Mouse (Mus musculus) limb, embryonic 12.5 days (tissue): Measurements from ENCODE around the gene Esrra. TPM values are rescaled to one million over a fixed set of nuclear protein-coding genes. Genes with fewer than 3 reads are reported as not detected.
A peak's percentile ranks its signal among the peaks of the same experiment; 100 is the strongest.
"Not testable (repeated sequence)": the region's sequence is repeated elsewhere in the genome, so short reads cannot be mapped to it uniquely, and the experiment has no call there.

Experiments
- ATAC-seq: fragments of 200-750 bp; cut with Nextera tagmentation; 2 replicates; pipeline ENCODE4 v1.8.0; 2017; ENCODE audit warnings: low read depth, moderate TSS enrichment; ENCODE audit not compliant: insufficient number of reproducible peaks, insufficient read depth, low FRiP score, low TSS enrichment
- H3K27ac ChIP-seq: fragments of 300-500 bp; sonication (generic); 2 replicates; pipeline ENCODE4 v1.5.1; 2016; ENCODE audit warnings: mild to moderate bottlenecking, moderate library complexity
- H3K27me3 ChIP-seq: fragments of 300-500 bp; sonication (generic); 2 replicates; pipeline ENCODE4 v1.6.1; 2016; ENCODE audit warnings: mild to moderate bottlenecking, moderate library complexity
- H3K36me3 ChIP-seq: fragments of 300-500 bp; sonication (generic); 2 replicates; pipeline ENCODE4 v1.6.1; 2016; ENCODE audit warnings: mild to moderate bottlenecking, moderate library complexity
- H3K4me1 ChIP-seq: fragments of 300-500 bp; sonication (generic); replicated peaks from 2 replicates; pipeline ENCODE4 v1.6.1; 2016
- H3K4me2 ChIP-seq: fragments of 300-500 bp; sonication (generic); 2 replicates; pipeline ENCODE4 v1.6.1; 2016; ENCODE audit warnings: mild to moderate bottlenecking, moderate library complexity
- H3K4me3 ChIP-seq: fragments of 300-500 bp; sonication (generic); replicated peaks from 2 replicates; pipeline ENCODE4 v1.5.1; 2016; ENCODE audit warnings: mild to moderate bottlenecking
- H3K9ac ChIP-seq: fragments of 300-500 bp; sonication (generic); replicated peaks from 2 replicates; pipeline ENCODE4 v1.6.1; 2016; ENCODE audit warnings: mild to moderate bottlenecking, moderate library complexity
- H3K9me3 ChIP-seq: fragments of 300-500 bp; sonication (generic); 2 replicates; pipeline ENCODE4 v1.6.1; 2016; ENCODE audit warnings: mild to moderate bottlenecking, moderate library complexity
- WGBS: fragments of 180-500 bp; shearing (Covaris S2); methylation state at CpG from one replicate; pipeline ENCODE4 v1.1.7; 2016; 5-methylcytosine and 5-hydroxymethylcytosine counted together
- polyA plus RNA-seq: library from polyadenylated mRNA; unstranded; fragments of >200 nt; fragmentation: Nextera tagmentation; extraction: Ambion mirVana; gene quantifications from 2 replicates; pipeline ENCODE4 v1.2.1, GENCODE M21; 2016

Gene Esrra
- polyA plus RNA-seq, 1 experiment from 2014 or later = 8.5 TPM

DNA sequence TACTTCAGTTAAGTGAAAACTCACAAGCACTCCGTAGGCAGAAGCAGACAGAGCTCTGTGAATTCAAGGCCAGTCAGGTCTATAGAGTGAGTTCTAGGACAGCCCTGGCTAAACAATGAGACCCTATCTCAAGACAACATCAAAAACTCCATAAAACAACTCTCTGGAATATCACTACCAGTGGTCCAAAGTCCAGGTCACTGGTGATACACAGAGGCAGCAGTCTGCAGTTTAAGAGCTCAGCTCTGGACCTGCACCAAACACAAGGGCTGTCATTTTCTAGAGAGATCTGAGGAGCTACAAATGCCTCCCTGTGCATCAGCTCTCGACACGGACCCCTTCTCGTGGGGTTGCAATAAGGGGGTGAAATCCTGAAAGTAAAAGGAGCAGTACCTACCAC lies 3.3 kb downstream of the Esrra start:
- Histone ChIP-seq H3K36me3 (peaks cover 8% of the 10 kb centered on the region), H3K4me3 (no peak overlapping the region), H3K27me3 (peaks cover 12% of the 10 kb centered on the region), H3K4me1 (peaks cover 18% of the 10 kb centered on the region), H3K9ac (no peak overlapping the region), H3K27ac (no peak overlapping the region), H3K9me3 (no peaks in the 10 kb centered on the region), H3K4me2 (no peak overlapping the region)
- 88% methylated on average over 4 of the region's 4 CpGs for WGBS
- ATAC-seq = no peak

DNA sequence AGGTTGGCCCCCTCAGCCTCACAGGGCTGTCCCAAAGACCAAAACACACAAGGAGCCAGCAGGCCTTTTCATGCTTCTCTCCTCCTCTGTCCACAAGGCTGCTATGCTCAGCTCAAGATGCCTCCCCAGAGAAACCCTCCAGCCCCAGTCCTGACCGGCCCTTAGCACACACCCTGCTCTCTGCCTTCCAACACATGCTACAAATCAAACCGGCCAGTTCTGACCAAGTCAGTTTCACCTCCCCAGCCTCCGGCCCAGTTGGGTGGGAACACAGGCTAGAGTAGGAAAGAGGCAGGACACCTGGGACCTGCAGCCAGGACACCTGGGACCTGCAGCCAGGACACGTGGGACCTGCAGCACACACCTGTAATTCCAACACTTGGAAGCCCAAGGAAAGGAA lies 5.1 kb downstream of the Esrra start:
- no peak for ATAC-seq
- 73% methylated on average over 4 of the region's 4 CpGs for WGBS
- Histone ChIP-seq H3K27ac (no peak overlapping the region), H3K4me1 (peaks cover 13% of the 10 kb centered on the region), H3K9me3 (no peaks in the 10 kb centered on the region), H3K36me3 (peaks cover 27% of the 10 kb centered on the region), H3K4me2 (no peak overlapping the region), H3K4me3 (no peak overlapping the region), H3K27me3 (no peaks in the 10 kb centered on the region), H3K9ac (no peak overlapping the region)

DNA sequence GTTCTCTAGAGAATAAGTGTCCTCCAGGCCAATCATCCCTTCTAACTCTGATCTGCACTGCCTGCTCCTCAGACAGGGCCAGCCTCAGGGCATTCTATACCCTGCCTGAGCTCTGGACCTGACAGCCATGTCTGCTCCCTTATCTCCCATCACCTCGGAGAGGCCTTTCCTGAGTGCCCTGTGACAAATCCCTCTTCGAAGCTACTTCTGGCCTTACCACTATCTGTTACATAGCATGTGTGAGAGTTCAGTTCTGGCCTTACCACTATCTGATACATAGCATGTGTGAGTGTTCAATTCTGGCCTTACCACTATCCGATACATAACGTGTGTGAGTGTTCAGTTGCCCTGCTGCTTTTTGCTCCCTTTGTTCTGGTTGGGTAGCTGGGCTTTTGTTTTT lies 6.3 kb downstream of the Esrra start:
- peaks cover 32% of the 10 kb centered on the region for H3K36me3 ChIP-seq
- H3K4me3 ChIP-seq = no peak overlapping the region
- H3K27me3 ChIP-seq = no peaks in the 10 kb centered on the region
- H3K27ac ChIP-seq = no peak overlapping the region
- no peaks in the 10 kb centered on the region for H3K9me3 ChIP-seq
- H3K4me1 ChIP-seq = peaks cover 13% of the 10 kb centered on the region
- no peak for ATAC-seq
- WGBS = 93% methylated on average over 4 of the region's 4 CpGs
- no peak overlapping the region for H3K9ac ChIP-seq
- no peak overlapping the region for H3K4me2 ChIP-seq

DNA sequence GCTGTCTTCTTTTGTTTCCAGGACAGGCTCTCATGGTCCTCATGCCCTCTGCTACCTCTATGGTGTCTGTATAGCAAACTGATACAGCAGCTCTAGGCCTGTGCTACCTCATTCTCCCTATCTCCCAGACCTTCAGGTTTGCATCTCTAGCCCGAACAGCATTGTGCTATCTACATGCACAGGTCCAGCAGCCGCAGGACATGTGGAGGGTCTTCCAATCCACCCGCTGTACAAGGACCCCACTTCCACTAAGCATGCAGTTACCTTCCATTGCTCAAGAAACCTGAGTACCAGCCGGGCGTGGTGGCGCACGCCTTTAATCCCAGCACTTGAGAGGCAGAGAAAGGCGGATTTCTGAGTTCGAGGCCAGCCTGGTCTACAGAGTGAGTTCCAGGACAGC lies 7.1 kb downstream of the Esrra start:
- Histone ChIP-seq H3K27me3 (no peaks in the 10 kb centered on the region), H3K9ac (no peak overlapping the region)
- WGBS = 91% methylated on average over 9 of the region's 9 CpGs

DNA sequence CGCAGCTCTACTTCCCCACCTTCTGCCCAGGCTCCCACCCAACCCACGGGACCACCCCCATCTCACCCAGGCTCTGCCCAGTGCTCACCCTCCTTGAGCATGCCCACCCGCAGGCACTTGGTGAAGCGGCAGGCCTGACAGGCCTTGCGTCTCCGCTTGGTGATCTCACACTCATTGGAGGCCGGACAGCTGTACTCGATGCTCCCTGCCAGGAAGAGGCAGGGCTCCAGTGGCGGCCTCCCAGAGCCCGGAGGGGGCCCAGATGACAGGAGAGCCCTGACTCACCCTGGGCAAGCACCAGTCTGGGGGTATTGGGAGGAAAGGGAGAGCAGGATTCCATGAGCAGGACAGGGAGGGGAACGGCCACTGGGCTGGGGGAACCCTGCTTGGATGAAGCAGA lies 7.6 kb downstream of the Esrra start:
- no peak overlapping the region for H3K4me3 ChIP-seq
- WGBS = 82% methylated on average over 11 of the region's 11 CpGs
- no peak overlapping the region for H3K9ac ChIP-seq

More for the DNA sequence above, 7.1 kb downstream of the Esrra start:
- Histone ChIP-seq H3K36me3 (peaks cover 32% of the 10 kb centered on the region), H3K9me3 (no peaks in the 10 kb centered on the region), H3K27ac (no peak overlapping the region), H3K4me3 (no peak overlapping the region), H3K4me1 (peaks cover 8% of the 10 kb centered on the region), H3K4me2 (no peak overlapping the region)
- no peak for ATAC-seq

DNA sequence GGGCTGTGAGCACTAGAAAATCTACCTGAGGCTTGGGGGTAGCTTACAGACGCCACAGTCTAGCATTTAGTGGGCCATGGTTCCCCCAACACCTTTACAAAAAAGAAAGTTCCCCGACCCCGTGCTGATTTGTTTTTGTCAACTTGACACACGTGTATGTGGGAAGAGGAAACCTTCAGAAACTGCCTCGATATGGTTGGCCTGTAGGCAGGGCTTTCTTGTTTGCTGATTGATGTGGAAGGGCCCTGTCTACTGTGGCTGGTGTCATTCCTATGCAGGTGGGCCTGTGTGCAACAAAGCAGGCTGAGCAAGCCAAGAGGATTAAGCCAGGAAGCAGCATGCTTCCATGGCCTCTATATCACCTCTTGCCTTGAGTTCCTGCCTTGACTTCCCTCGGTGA lies 8.6 kb downstream of the Esrra start:
- Histone ChIP-seq H3K4me3 (no peak overlapping the region), H3K27me3 (no peaks in the 10 kb centered on the region), H3K4me1 (peaks cover 18% of the 10 kb centered on the region), H3K9ac (no peak overlapping the region), H3K27ac (no peak overlapping the region), H3K36me3 (peaks cover 32% of the 10 kb centered on the region), H3K9me3 (no peaks in the 10 kb centered on the region), H3K4me2 (no peak overlapping the region; the same call in 1 of the 2 replicates)
- WGBS = 89% methylated on average over 6 of the region's 6 CpGs
- no peak for ATAC-seq

More for the DNA sequence above, 7.6 kb downstream of the Esrra start:
- Histone ChIP-seq H3K4me2 (no peak overlapping the region), H3K27me3 (no peaks in the 10 kb centered on the region), H3K36me3 (peaks cover 32% of the 10 kb centered on the region), H3K4me1 (peaks cover 8% of the 10 kb centered on the region), H3K27ac (no peak overlapping the region), H3K9me3 (no peaks in the 10 kb centered on the region)
- ATAC-seq = no peak

GRCm38 (mm10) chr19:6912205-6912970 lies 9.2 kb downstream of the Esrra start:
- Histone ChIP-seq H3K4me3 (no peak overlapping the region), H3K4me2 (peak overlapping the region; percentile 23), H3K9ac (no peak overlapping the region), H3K9me3 (no peaks in the 10 kb centered on the region), H3K27me3 (no peaks in the 10 kb centered on the region), H3K36me3 (peaks cover 32% of the 10 kb centered on the region), H3K27ac (no peak overlapping the region), H3K4me1 (peaks cover 20% of the 10 kb centered on the region)
- ATAC-seq = no peak
- WGBS = 93% methylated on average over 15 of the region's 15 CpGs

DNA sequence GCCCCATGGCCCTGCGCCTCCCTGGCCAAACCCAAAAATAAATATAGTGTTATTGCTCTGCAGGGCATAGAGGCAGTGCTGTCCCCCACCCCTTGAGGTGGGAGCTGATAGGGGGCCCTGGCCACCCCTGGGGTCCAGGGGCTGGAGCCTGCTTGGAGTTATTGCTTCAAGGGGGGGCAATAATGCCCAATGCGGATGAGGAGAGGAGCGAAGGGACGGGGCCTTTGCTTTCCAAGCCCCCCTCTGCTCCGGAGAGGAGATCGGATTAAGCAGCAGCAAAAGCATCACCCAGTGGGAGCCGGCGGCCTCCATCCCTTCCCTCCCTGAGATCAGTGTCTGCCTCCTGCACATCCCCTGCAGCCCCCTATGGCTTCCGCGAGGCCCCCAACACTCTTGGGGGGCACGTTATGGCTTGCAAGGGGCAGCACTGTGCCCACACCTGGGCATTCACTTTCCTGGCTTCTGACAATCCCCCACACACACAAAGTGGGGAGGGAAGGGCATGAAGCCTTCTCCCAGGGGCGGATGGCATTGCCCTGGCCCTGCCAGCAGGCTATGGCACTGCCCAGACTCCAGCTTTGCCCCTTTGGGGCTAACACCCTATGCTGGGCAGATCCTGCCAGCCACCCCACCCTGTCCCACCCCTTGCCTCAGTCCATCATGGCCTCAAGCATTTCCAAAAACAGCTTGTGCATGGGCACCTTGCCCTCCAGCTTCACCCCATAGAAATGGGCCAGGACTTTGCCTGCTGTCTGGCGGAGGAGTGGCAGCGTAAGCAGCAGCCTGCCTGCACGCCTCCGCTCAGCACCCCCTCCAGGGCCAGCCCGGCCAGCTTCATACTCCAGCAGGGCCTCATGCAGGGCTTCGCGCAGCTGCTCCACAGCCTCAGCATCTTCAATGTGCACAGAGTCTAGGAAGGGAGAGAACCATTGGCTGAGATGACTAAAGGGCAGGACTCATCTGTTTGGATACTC lies 10.2 kb downstream of the Esrra start:
- H3K9me3 ChIP-seq = no peaks in the 10 kb centered on the region
- H3K9ac ChIP-seq = no peak overlapping the region
- no peak for ATAC-seq
- H3K27me3 ChIP-seq = no peaks in the 10 kb centered on the region
- peaks cover 41% of the 10 kb centered on the region for H3K36me3 ChIP-seq
- peak overlapping the region; percentile 68 for H3K4me2 ChIP-seq
- peaks cover 20% of the 10 kb centered on the region for H3K4me1 ChIP-seq
- H3K4me3 ChIP-seq = peak overlapping the region; percentile 62
- H3K27ac ChIP-seq = no peak overlapping the region
- WGBS = 82% methylated on average over 19 of the region's 19 CpGs

DNA sequence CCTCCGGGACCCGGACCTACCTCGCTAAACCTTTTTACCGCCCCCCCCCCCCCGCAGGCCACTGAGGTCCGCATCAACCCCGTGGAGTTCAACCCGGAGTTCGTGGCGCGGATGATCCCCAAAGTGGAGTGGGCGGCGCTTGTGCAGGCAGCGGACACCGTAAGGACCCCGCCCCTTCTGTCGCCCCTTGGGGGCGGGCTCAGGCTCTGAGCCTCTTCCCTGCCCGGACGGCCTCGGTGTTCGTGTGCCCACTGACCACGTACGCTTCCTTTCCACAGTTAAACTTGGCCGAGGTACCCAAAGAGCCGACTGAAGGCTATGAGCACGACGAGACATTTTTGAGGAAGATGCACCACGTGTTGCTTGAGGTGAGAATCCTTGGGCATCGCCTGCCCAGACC lies 11.3 kb downstream of the Esrra start:
- peaks cover 51% of the 10 kb centered on the region for H3K36me3 ChIP-seq
- H3K27ac ChIP-seq = peak overlapping the region; percentile 98
- H3K4me1 ChIP-seq = peaks cover 20% of the 10 kb centered on the region
- H3K9ac ChIP-seq = peak overlapping the region; percentile 70
- peak overlapping the region; percentile 62 for H3K4me3 ChIP-seq
- H3K9me3 ChIP-seq, H3K27me3 ChIP-seq: not testable (repeated sequence)
- WGBS = 1% methylated on average over 30 of the region's 30 CpGs
- H3K4me2 ChIP-seq = peak overlapping the region; percentile 68
- ATAC-seq = peak; percentile 15; the same call in 1 of the 2 replicates

DNA sequence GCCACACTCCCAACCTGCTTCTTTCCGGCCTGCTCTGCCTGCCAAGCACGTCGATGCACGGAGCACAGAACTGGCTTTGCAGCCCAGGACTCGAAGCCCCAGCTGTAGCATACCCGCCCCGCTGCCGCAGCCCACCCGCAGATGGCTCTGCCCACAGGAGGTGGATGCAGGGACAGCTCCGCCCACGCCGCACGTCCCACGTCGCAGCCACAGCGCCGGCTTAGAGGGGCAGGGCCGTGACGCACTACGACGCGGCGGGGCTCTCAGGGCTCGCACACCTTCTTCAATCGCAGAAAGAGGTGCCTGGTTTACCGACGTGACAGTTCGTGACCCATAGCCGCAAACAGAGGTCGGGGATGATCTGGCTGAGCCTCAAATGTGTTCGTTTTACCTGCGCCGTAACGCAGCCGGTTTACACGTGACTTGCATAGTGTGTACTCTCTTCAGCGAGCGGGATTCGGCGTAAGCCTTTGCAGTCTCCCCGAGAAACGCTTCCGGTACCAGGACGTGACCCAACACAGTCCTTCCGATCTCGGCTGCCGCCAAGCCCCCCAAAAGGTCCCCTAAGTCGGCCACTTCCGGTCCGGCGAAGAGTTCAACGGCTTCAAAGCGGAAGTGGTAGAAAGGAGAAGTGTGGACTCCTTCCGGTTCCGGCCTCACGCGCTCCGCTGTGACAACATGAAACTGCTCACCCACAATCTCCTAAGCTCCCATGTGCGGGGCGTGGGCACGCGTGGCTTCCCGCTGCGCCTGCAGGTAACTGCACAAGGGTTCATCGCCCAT lies 11.9 kb downstream of the Esrra start, which contains the start of the genes Trmt112 and Prdx5:
TSS of gene Trmt112 (plus strand) at position 192 of the 783 bp plus-strand sequence.
TSS of gene Prdx5 (minus strand) at position 600 of the 783 bp plus-strand sequence.
- Histone ChIP-seq H3K27me3 (no peaks in the 10 kb centered on the region), H3K4me2 (peak within 1 kb of the TSS; percentile 68), H3K36me3 (peaks cover 57% of the 10 kb centered on the region), H3K4me1 (peaks cover 20% of the 10 kb centered on the region), H3K9me3 (no peaks in the 10 kb centered on the region), H3K4me3 (peak within 1 kb of the TSS; percentile 62), H3K27ac (peak within 1 kb of the TSS; percentile 98), H3K9ac (peak within 1 kb of the TSS; percentile 70)
- under 1% methylated on average over 65 of the region's 65 CpGs for whole genome bisulfite sequencing
- ATAC-seq = peak; percentile 91
